Mouse (Mus musculus): ENCODE measurements around the gene Slco1a1.
A peak's percentile ranks its signal among the peaks of the same experiment; 100 is the strongest.
"Not testable (repeated sequence)": the region's sequence is repeated elsewhere in the genome, so short reads cannot be mapped to it uniquely, and the experiment has no call there.

Slco1a1 gene

DNA sequence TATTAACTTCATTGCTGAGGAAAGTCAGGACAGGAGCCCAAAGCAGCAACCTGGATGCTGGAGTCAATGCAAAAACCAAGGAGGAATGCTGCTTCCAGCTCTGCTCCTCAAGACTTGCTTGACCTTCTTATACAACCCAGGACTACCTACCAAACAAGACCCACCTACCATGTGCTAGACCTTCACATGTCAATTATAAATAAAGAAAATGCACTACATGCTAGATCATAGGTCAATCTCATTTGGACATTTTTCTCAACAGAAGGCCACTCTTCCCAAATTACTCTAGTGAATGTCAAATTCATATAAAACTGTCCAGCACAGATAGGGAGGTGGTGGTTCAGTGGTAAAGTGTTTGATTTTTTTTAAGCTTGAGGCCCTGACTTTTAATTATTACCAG, at the start of gene Slco1a1:
Slco1a1 (minus strand) TSS at position 101 of the 400 bp plus-strand sequence.
- no peak for DNase-seq

GRCm38 (mm10) chr6:141986772-141987171, 40.0 kb upstream of the Slco1a1 start:
- DNase-seq = no peak

GRCm38 (mm10) chr6:141984644-141985043, 37.9 kb upstream of the Slco1a1 start:
- no peak for DNase-seq

GRCm38 (mm10) chr6:141962420-141962819, 15.7 kb upstream of the Slco1a1 start:
- no peak for DNase-seq

DNA sequence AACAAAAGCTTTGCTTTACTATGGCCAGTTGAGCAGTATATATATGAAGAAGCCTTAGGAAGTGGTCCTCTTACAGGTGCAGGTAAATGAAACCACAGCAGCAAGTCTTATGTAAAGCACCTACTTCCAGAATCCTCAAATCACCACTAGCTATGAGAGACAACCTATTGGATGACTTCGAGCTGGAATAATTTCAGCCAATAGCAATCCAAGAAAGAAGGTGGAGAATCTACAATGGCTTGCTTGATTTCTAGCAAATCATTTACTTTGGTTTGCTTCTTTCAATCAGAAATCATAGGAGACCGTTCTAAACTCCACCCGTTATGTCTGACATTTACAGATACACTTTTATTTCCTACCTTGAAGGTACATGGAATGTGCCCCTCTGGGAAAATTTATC, 15.1 kb upstream of the Slco1a1 start:
- no peak for DNase-seq

GRCm38 (mm10) chr6:141960482-141960881, 13.7 kb upstream of the Slco1a1 start:
- DNase-seq = no peak

GRCm38 (mm10) chr6:141940451-141940850, 6.3 kb downstream of the Slco1a1 start:
- no peak for DNase-seq

DNA sequence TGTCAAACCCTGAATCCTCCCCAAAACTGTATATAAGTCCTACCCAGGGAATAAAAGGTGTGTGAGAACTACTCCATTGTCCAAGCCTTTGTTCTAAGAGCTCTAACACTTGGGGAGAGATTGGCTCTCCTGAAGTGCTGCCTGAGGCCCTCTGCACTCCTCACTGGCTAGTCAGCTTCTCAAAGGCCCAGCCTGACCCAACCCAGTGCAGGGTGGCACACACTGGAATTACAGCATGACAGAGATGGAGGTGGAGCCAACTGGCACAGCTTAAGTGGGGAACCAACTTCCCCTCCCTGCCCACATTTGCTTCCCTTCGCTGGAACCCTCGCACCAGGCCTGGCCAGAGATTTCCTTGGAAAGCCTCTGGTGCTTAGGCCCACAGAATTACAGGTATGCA, 48.6 kb downstream of the Slco1a1 start:
- no peak for DNase-seq

DNA sequence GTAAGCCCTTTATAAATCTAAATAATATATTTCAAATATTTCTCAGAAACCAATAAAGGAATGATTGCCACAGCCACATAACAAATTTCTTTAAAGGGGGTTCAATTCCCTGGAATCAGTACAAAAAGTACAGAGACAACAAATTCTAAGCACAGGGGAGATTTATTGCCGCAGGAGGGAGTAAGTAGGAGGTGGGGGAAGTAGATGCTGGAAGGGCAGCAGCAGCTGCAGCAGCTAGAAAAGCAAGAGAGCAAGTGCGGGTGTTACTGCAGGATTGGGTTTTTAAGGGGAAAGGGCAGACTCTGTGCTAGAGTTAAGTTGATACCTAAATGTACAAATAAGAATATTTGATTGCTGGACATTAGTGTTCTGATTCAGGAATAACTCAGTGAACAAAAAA, 57.0 kb downstream of the Slco1a1 start:
- no peak for DNase-seq

GRCm38 (mm10) chr6:141888248-141888647, 58.5 kb downstream of the Slco1a1 start:
- peak; percentile 12 to 14 for DNase-seq

GRCm38 (mm10) chr6:141882581-141882980, 64.2 kb downstream of the Slco1a1 start:
- no peak for DNase-seq

DNA sequence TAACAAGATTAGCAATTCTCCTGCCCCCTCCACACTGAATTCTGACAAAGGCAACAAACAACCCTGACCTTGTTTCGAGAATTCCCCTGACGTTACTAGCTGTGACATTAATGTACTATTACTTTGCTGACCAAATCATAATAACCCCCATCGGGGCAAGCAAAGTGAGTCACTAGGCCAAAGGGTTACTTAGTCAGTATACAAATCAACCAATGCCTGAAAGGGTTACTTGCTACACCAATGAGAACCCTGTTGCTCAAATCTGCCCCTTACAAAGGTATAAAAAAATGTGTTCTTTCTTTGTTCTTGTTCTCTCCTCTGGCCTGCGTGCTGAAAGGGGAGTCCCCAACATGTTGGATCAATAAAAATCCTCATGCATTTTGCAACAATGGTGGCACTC, 71.0 kb downstream of the Slco1a1 start:
- not testable (repeated sequence) for DNase-seq

GRCm38 (mm10) chr6:141871711-141872110, 75.1 kb downstream of the Slco1a1 start:
- DNase-seq = no peak

DNA sequence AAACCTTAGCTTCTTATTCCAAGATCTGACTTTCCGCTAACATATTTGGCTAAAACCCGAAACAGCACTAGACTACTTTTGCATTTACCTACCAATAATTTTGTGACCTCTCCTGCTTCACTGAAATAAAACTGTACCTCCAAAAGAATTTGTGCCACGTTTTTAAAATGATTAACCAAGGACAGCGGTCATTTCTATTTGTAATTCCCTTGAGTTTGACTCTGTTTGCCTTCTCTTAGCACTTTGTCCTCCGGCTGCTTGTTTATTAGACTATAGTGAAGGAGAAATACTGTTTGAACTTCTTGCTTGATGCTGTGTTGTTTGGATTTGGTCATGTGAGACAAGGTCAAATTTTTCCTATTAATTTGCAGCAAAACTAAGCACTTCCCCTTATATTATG, 78.0 kb downstream of the Slco1a1 start:
- no peak for DNase-seq

- no peak for DNase-seq
Measured at GRCm38 (mm10) chr6:141866026-141866425, 80.7 kb downstream of the Slco1a1 start.

- DNase-seq = peak; percentile 43 to 51
Measured at GRCm38 (mm10) chr6:141857735-141858531, 88.8 kb downstream of the Slco1a1 start.

Data from cerebellum, postnatal 10 days (tissue).